Mouse (Mus musculus) liver, postnatal 0 days (tissue): ENCODE results near the gene Zfp583. TPM values are rescaled to one million over a fixed set of nuclear protein-coding genes. Genes with fewer than 3 reads are reported as not detected.
A peak's percentile ranks its signal among the peaks of the same experiment; 100 is the strongest.
"Not testable (repeated sequence)": the region's sequence is repeated elsewhere in the genome, so short reads cannot be mapped to it uniquely, and the experiment has no call there.

ENCODE experiments used
- ATAC-seq: fragments of 200-750 bp; cut with Nextera tagmentation; 2 replicates; pipeline ENCODE4 v1.8.0; 2017; ENCODE audit warnings: mild to moderate bottlenecking, moderate library complexity
- DNase-seq: peaks from one replicate; pipeline ENCODE4 v3.0.0-alpha.2; 2016
- H3K27ac ChIP-seq: fragments of 300-500 bp; sonication (generic); 2 replicates; pipeline ENCODE4 v1.5.1; 2014; ENCODE audit warnings: antibody characterized with exemption, moderate library complexity, mild to moderate bottlenecking, low read depth
- H3K27me3 ChIP-seq: fragments of 300-500 bp; sonication (generic); 2 replicates; pipeline ENCODE4 v1.6.1; 2014; ENCODE audit warnings: low read length, control low read depth, mixed read lengths; ENCODE audit not compliant: insufficient read depth
- H3K36me3 ChIP-seq: fragments of 300-500 bp; sonication (generic); replicated peaks from 2 replicates; pipeline ENCODE4 v1.6.1; 2014; ENCODE audit warnings: mild to moderate bottlenecking, control low read depth, low read length, moderate library complexity, mixed read lengths; ENCODE audit not compliant: insufficient read depth
- H3K4me1 ChIP-seq: fragments of 300-500 bp; sonication (generic); 2 replicates; pipeline ENCODE4 v1.6.1; 2014; ENCODE audit warnings: antibody characterized with exemption, mild to moderate bottlenecking, control low read depth; ENCODE audit not compliant: insufficient read depth
- H3K4me2 ChIP-seq: fragments of 300-500 bp; sonication (generic); 2 replicates; pipeline ENCODE4 v1.6.1; 2014; ENCODE audit warnings: low read depth, mild to moderate bottlenecking, low read length, moderate library complexity, mixed read lengths
- H3K4me3 ChIP-seq: fragments of 300-500 bp; sonication (generic); 2 replicates; pipeline ENCODE4 v1.5.1; 2014; ENCODE audit warnings: low read depth, low read length
- H3K9ac ChIP-seq: fragments of 300-500 bp; sonication (generic); replicated peaks from 2 replicates; pipeline ENCODE4 v1.6.1; 2014; ENCODE audit warnings: mild to moderate bottlenecking, moderate library complexity
- H3K9me3 ChIP-seq: fragments of 300-500 bp; sonication (generic); 2 replicates; pipeline ENCODE4 v1.6.1; 2016; ENCODE audit warnings: mild to moderate bottlenecking, control low read depth, low read length, mixed read lengths
- CTCF ChIP-seq: sonication (generic); IDR thresholded peaks from 2 replicates; pipeline ENCODE4 v1.5.1; 2016; ENCODE audit warnings: antibody characterized with exemption, low read depth
- EP300 ChIP-seq: IDR thresholded peaks from 2 replicates; pipeline ENCODE4 v1.6.1; 2016; ENCODE audit warnings: antibody characterized with exemption, low read depth, mild to moderate bottlenecking
- WGBS: fragments of 180-500 bp; shearing (Covaris S2); extraction: QIAGEN DNeasy Blood & Tissue Kit; methylation state at CpG from one replicate; pipeline ENCODE4 v1.1.7; 2014; ENCODE audit not compliant: insufficient replicate concordance; 5-methylcytosine and 5-hydroxymethylcytosine counted together
- polyA plus RNA-seq: library from polyadenylated mRNA; unstranded; fragments of >200 nt; fragmentation: Nextera tagmentation; extraction: Ambion mirVana; gene quantifications from 2 replicates; pipeline ENCODE4 v1.2.1, GENCODE M21; 2015

The Zfp583 gene
- polyA plus RNA-seq: 0.36 and 0.41 TPM in 2 replicates

GRCm38 (mm10) chr7:6331233-6331956 is at the start of gene Zfp583:
Gene Zfp583 (minus strand): TSS chr7:6331285.
- TF ChIP-seq EP300 (no peak), CTCF (no peak)
- peak within 1 kb of the TSS; percentile 75 for H3K4me2 ChIP-seq
- H3K9ac ChIP-seq: peak within 1 kb of the TSS; percentile 57
- ATAC-seq (peak; percentile 96), DNase-seq (peak; percentile 74)
- peak within 1 kb of the TSS; percentile 53 for H3K4me3 ChIP-seq
- H3K36me3 ChIP-seq: no peaks in the 10 kb centered on the region
- H3K9me3 ChIP-seq: no peaks in the 10 kb centered on the region
- WGBS: 7% methylated on average over 28 of the region's 31 CpGs
- H3K4me1 ChIP-seq: peaks cover 5% of the 10 kb centered on the region
- 0 out of 2 replicates have a peak within 1 kb of the TSS, but pooled peaks have one; percentile 5 for H3K27ac ChIP-seq
- no peaks in the 10 kb centered on the region for H3K27me3 ChIP-seq

GRCm38 (mm10) chr7:6378441-6378840 is 47.4 kb upstream of the Zfp583 start:
- H3K9ac ChIP-seq: no peak overlapping the region
- 78% methylated on average over 8 of the region's 8 CpGs for WGBS
- ATAC-seq: no peak
- H3K27me3 ChIP-seq: no peaks in the 10 kb centered on the region
- no peak overlapping the region for H3K4me3 ChIP-seq
- TF ChIP-seq EP300 (no peak), CTCF (no peak)
- H3K36me3 ChIP-seq: no peaks in the 10 kb centered on the region
- peaks cover 7% of the 10 kb centered on the region for H3K4me1 ChIP-seq
- DNase-seq: no peak
- H3K4me2 ChIP-seq: no peak overlapping the region
- H3K27ac ChIP-seq: no peak overlapping the region
- H3K9me3 ChIP-seq: no peaks in the 10 kb centered on the region

- Histone ChIP-seq H3K27me3 (no peaks in the 10 kb centered on the region), H3K4me2 (no peak overlapping the region), H3K4me3 (no peak overlapping the region), H3K4me1 (no peaks in the 10 kb centered on the region), H3K9ac (no peak overlapping the region), H3K36me3 (0 out of 2 replicates have a peak, but pooled peaks cover 2% of the 10 kb centered on the region), H3K9me3 (no peaks in the 10 kb centered on the region), H3K27ac (no peak overlapping the region)
- no peak for ATAC-seq
- WGBS: 75% methylated on average over 3 of the region's 3 CpGs
- no peak for TF ChIP-seq EP300
- TF ChIP-seq CTCF: no peak
- DNase-seq: no peak
Observed at GRCm38 (mm10) chr7:6372993-6373392, 41.9 kb upstream of the Zfp583 start.

GRCm38 (mm10) chr7:6369460-6369859 is 38.4 kb upstream of the Zfp583 start:
- Histone ChIP-seq H3K4me1 (peaks cover 5% of the 10 kb centered on the region; the same call in 1 of the 2 replicates), H3K4me2 (no peak overlapping the region), H3K36me3 (0 out of 2 replicates have a peak, but pooled peaks cover 2% of the 10 kb centered on the region), H3K4me3 (no peak overlapping the region), H3K9me3 (no peaks in the 10 kb centered on the region), H3K9ac (no peak overlapping the region), H3K27me3 (no peaks in the 10 kb centered on the region), H3K27ac (no peak overlapping the region)
- no peak for DNase-seq
- ATAC-seq: no peak
- TF ChIP-seq CTCF (no peak), EP300 (no peak)
- WGBS: 82% methylated on average over 3 of the region's 3 CpGs

GRCm38 (mm10) chr7:6368146-6368545 is 37.1 kb upstream of the Zfp583 start:
- 84% methylated on average over 5 of the region's 5 CpGs for WGBS
- not testable (repeated sequence) for ATAC-seq, H3K4me2 ChIP-seq

GRCm38 (mm10) chr7:6367185-6367584 is 36.1 kb upstream of the Zfp583 start:
- 49% methylated on average over 5 of the region's 5 CpGs for WGBS
- ATAC-seq: peak; percentile 2; the same call in 1 of the 2 replicates
- TF ChIP-seq EP300 (peak; percentile 65; the same call in 1 of the 2 replicates), CTCF (no peak)
- H3K9me3 ChIP-seq: no peaks in the 10 kb centered on the region
- 0 out of 2 replicates have a peak, but pooled peaks cover 1% of the 10 kb centered on the region for H3K36me3 ChIP-seq
- no peak overlapping the region for H3K4me3 ChIP-seq
- 0 out of 2 replicates have a peak overlapping the region, but pooled peaks have one; percentile 44 for H3K27ac ChIP-seq
- H3K4me2 ChIP-seq: no peak overlapping the region
- H3K27me3 ChIP-seq: no peaks in the 10 kb centered on the region
- no peak overlapping the region for H3K9ac ChIP-seq
- no peak for DNase-seq
- peaks cover 12% of the 10 kb centered on the region for H3K4me1 ChIP-seq

More at GRCm38 (mm10) chr7:6368146-6368545, 37.1 kb upstream of the Zfp583 start:
- H3K9me3 ChIP-seq, H3K4me3 ChIP-seq, H3K27me3 ChIP-seq, H3K36me3 ChIP-seq, H3K27ac ChIP-seq, DNase-seq, H3K9ac ChIP-seq: not testable (repeated sequence)
- peaks cover 12% of the 10 kb centered on the region for H3K4me1 ChIP-seq
